Mouse (Mus musculus): ENCODE results near the gene Maml3.
A peak's percentile ranks its signal among the peaks of the same experiment; 100 is the strongest.

Gene Maml3

DNA sequence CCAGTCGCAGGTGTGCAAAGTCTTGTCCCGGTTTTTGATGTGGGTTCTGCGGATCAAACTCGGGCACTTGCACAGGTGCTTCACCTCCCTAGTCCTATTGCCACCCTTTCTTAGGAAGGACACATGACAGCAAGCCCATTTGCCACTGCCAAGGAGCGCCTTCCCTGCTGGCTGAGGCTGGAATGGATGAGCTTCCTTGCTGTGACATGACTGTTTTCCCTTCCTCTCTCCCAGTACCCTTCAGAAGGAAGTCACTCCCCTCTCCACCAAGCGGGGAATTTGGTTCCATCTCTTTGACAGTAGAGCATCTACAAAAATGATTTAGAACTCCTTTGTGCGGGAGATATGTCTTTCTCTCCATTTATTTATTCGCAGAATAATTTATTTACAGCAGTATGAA lies 155.2 kb downstream of the Maml3 start:
- DNase-seq = no peak

DNA sequence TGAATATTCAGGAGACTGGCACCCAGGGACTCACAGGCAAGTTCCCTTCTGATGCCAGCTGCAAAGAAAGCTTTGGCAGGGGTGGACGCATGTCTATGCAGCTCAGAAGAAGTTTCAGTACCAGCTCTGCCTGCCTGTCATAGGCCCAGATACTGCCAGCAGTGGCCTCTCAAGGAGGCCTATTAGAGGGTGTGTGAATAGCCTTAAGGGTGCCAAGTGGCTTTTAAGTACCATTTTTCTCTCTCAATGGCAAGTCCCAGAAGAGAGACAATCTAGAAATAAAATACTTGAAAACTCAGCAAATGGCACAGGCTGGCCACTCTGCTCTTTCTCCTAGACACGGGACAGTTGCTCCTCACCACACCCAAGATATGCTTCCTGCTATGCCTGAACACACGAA lies 157.7 kb downstream of the Maml3 start:
- DNase-seq = no peak

DNA sequence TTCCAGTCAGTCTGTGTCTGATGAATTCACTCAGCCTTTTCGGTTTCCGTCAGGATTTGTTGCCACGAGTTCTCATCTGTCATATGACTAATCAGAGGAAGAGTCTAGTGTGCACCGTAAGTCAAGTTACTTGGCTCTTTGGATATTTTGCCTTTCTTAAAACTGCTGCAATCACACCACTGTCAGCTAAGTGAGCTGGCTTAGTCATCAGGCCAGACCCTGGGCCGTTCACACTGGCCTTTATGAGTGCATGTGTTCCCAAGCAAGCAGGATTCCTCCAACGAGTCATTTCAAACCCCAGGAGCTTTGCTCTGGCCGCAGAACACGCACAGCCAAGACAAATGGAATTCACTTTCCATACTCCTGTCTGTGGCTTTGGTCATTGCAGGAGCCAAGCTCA lies 161.2 kb downstream of the Maml3 start:
- DNase-seq = no peak

DNA sequence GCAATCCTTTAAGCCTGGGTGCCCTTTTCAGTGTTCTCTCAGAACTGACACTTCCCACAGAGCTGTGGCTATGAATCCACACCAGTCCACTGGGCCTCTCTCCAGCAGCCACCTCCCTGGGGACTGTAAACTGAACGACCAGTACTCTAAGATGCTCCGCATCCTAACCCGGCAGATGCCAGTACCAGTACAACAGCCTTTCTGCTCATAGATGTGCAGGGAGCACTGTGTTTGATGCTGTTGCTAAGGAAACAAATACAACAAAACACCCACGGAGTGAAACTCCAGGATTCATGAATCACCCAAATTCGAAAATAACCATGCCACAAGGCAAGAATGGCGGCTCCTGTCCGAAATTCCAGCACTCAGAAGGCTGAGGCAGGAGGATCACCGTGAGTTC lies 163.1 kb downstream of the Maml3 start:
- no peak for DNase-seq

DNA sequence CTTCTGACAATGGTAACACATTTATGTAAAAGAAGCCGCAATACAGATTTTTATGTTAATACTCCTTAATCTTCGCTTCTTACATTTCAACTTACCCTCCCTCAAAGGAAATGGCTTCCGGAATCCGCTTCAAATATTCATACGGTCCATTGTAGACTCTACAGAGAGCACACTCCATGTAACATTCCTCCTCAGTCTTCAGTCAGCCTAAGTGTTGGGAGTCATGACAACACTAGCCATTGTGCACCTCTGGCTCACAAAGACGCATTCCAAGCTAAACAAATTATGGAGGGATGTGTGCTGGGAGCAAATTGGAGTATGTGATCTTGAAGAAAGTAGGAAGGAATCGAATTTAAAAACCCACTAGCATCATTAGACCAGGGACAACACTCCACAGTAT lies 165.0 kb downstream of the Maml3 start:
- DNase-seq = no peak

DNA sequence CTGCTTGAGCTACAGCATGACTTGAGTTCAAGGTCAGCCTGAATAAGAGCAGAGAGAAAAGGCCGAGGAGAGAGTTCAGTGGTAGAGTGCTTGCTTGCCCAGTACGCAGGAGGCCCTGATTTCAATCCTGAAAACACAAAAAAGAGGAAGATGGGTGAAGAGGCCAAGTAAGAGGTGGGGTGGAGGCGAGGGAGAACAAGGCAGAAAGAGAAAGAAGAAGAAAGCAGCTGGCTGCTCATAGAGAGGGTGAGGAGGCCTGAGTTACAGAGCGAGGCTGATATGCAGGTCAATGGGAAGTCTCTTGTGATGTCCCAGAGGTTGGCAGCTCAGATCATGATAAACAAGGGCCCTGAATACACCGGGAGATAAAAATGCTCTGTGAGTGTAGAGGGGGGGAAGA lies 165.8 kb downstream of the Maml3 start:
- DNase-seq = no peak

DNA sequence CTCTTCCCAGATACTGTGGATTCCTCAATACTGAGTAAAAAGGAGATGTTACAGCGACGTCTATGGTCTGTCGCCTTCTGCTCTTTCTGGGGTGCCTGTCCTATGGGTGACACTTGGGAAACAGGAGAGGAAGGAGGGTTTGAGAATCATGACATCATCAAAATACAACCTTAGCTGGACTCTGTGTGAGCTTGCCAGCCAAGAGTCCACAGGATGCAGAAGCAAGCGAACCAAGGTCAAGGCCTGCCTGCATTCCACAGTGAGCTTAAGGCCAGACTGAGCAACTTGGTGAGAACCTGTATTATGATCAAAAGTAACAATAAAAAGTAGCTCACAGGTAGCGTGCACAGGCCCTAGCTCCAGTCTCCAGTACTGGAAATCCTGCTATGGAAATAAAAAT lies 167.7 kb downstream of the Maml3 start:
- DNase-seq = no peak

DNA sequence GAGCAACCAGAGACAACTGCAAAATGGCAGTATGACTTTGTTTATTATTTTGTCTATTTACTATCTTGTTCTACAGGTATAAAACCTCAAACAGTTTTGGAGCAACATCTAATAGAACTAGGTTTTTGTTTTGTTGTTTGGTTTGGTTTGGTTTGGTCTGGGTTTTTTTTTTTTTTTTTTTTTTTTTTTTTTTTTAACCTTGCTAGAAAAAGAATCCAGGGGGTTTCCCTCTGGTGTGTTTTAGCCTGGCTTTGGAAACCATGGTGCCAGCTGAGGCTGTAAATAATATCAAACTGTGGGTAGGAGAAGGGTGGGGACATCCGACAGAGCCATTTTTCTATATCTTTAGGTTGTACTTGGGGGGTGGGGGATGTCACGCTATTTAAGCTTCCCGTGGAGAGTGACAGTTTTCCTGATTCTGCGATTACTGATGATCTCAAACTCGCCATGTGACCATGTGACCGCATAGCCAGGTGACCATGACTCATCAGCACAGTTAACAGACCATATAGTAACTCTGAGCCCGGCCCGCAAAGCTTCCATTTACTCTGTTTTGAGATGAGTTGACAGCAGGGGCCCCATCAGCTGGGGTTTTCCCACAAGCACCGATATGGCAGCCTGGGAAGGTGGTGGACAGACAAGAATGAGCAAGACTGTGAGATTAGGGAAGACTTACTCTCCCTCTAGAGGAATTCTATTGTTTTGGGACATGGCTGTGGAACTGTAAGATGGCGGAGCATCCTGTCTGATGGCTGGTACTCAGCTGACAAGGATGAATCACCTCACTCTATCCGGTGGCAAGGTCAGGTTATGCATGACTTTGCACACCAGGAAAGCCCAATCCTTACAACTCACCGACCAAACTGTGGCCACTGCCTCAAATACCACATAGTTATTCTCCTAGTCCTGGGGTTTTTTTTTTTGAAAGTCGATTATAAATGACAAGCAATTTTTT lies 170.1 kb downstream of the Maml3 start:
- no peak for DNase-seq

DNA sequence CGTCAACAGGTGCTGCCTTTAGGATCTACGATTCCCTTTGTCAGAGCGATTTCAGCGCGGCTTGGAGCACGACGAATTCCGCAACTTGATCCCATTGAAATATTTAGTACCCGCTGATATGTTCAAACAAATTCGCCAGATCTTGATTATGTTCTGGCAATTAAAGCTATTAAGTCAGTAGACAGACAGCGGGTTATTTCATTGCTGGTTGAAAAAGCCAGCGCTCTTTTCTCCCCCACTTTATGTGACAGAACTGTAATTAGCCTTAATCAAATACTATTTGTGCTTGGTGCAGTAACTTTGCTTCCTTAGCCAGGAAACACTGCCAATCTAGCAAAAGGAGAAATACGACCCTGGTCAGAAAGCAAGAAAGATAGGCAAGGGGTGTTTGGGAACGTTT lies 176.7 kb downstream of the Maml3 start:
- DNase-seq = no peak

DNA sequence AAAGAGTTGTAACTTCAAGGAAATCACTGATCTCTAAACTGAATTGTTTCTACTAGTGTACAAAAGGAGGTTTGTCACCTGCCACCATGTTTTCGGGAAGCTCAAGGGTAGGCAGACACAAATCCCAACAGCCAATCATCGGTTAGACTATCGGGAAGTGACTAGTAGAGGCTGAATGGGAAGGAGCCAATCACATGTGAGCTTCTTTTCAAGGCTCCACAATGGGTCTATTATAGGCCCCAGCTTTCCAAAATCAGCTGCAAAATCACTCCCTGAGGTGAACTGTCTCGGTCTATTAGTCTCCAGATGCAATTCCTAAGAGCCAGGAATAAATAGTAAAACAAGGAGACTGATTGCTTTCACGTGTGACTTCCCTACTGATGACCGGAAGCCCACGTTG lies 177.3 kb downstream of the Maml3 start:
- no peak for DNase-seq

DNA sequence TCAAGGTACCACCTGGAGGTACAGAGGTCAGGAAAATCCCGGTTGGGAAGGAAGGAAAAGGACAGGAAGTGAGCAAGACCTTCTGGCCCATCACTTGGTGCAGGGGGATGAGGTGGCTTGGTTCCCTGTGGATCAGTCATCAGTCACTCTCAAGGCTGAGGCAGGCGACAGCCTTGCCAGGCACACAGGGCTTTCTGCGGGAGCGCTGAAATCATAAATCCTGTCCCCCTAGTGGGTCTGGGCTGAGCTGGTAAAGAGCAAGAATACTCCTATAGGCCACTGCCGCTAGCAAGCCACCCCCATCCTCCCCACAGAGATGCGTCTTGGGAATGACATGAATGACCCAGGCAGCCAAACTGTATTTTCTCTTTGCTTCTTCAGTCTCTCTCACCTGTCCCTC lies 177.8 kb downstream of the Maml3 start:
- DNase-seq = no peak

DNA sequence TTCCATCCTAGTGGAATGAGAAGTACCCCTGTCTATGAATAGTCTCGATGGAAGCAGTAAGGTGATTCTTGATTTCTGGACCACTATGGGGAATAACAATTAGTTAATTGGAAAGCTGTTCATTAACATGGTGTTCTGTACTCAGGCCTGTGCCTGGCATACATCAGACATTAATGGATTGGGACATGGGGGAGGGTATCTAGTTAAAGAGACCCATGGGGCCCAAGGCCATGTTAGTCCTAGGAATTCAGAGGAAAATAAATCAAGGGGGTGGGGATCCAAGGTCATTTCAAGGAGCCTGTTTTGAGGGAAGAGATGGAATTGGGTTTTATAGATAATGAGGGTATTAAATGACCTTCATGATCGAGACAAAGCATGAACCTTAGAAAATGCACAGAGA lies 179.1 kb downstream of the Maml3 start:
- DNase-seq = no peak

DNA sequence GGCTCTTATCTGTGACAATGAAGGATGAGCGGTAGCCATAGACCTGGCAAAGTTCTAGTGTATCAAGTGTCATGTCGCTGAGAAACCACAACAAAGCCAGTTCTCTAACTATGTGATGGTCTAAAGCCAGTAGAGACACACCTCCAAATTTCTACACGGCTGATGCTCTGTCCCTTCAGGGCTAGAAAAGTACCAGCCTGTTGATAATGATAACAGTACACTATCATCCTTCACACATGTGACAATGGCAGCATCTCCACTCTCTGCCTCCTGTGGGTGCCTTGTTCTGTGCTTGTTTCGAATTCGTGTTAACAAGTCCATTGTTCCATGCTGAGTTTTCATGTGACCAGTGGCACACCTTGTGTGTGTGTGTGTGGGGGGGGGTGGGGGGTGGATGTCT lies 180.2 kb downstream of the Maml3 start:
- DNase-seq = no peak

DNA sequence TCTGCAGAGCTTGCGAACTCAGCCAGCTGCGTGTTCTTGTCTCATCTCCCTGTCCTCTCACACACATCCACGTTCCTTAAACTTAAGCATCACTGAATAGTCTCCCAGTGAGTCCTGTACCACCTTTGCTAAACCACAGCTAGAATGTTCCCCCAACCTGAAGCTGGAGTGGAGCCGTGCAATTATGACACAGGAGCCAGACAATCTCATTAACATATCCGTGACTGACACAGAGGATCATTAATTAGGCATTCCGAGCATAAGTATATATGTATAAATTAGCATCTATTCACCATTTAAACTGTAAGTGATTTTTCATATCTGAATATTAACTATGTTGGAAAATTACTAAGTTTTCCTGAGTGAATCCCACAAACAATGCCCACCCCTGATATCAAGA lies 181.1 kb downstream of the Maml3 start:
- DNase-seq = no peak

DNA sequence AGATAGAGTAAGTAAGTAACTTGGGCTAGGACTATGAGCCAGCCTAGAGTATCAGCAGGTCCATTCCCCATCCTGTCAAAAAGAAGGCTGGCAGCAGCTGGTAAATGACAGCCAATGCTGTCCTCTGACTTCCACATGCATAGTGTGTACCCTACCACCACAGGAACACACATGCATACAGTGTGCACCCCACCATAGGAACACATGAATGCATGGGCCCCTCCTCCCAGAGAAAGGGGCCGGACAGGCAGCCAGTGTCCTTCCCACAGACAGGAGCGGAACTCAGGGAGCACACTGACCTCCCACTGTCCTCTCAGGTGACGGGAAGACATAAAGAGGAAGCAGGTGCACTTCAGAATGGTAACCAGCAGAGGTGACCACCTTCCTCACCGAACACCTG lies 188.0 kb downstream of the Maml3 start:
- DNase-seq = no peak

DNA sequence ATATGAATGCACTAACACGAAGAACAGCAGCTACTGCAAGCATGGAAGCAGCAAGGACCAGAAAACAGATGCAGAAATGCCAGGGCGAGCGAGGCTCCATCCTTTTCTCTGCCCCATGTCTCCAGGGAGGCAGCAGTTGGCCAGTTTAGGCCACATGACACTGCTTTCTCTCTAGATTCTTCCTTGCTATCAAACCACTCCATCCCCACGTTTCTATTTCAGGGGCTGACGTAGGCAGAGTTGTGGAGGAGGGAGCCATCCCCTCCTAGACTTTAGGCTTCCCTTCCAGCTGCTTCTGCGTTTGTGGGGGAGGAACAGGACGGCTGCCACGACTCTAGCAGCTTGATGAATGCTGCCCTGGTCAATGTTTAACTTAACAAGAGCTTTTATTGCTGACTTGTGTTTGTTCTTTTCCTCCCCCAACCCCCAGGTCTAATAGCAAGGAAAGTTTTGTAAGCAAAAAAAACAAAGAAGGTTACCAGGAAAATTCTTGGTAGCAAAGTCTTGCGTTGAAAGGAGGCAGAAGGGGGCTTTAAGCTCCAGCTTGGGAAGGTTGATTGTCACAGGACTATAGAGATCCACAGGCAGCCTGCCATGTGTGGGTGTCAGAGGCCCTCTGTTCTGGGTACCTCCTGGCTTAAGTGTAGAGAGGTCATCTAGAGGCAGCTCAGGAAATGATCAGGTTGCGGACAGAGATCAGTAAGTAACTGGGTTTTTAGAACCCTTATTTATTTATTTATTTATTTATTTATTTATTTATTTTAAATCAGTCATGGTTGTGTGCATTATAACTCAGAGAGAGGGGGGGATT lies 188.6 kb downstream of the Maml3 start:
- DNase-seq = no peak

DNA sequence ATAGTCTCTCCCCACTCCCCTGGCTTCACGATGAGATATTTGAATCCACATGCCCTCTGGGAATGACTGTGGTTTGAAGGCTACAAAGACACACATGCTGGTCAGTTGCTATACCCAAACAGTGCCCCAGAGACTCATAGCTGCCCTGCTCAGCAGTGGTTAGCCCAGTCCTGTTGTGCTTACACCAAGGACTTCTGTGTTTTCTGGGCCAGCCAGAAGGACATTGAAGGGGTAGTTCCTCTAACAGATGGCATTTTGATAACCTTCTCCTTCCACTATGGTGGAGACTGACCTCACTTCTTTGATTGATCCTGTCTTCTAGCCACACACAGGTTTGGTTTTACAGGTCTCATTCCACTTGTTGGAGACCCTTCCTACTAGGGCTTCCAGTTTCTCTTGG lies 189.5 kb downstream of the Maml3 start:
- DNase-seq = no peak

DNA sequence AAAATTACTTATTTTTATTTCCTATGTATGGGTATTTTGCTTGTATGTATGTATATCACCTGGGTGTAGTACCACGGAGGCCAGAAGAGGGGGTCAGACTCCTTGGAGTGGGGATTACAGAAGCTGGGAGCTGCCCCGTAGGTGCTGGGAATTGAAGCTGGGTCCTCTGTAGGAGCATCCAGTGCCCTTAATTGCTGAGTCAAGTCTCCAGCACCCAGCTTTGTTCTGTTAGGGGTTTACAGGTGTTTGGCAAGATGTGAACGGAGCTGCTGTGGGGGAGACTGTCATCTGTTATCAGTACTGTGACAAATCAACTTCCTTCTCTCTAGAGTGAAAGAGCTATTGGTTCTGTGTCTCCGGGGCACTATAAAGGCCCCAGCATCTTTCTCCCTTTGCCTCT lies 190.0 kb downstream of the Maml3 start:
- no peak for DNase-seq

DNA sequence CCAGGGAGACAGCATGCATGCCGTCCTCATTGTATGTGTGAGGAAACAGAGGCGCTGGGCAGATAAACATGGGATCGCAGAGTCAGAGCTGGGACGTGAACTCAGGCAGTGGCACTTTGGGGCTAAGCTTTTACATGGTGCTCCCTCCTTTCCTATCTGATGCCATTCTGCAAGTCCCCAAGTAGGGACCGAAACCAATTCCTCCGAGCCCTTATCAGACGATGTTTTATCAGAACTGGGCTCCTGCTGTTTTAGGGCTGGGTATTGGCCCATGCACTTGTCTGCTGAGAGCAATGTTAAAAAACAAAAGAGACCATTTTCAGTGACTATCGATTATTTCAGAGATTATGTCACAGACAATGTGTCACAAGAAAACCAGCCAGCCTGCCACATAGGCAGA lies 191.4 kb downstream of the Maml3 start:
- DNase-seq = no peak

DNA sequence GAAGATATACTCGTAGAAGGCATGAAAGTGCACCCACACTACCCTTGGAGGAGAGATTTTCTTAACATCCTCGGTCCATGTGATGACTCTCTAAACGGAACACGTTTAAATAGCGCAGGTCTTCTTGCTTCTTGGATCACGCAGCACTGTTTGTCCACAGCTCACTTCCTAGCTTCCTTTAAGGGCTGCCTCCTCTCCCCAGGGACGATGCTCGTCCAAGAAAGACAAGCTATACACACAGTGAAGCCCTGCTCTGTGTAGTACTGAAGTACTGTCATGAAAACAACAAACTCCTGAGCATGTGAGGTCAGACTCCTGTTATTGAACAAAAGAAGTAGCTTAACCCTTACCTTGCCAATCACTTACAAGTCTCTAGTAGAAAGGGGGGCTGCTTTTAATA lies 192.7 kb downstream of the Maml3 start:
- no peak for DNase-seq

DNA sequence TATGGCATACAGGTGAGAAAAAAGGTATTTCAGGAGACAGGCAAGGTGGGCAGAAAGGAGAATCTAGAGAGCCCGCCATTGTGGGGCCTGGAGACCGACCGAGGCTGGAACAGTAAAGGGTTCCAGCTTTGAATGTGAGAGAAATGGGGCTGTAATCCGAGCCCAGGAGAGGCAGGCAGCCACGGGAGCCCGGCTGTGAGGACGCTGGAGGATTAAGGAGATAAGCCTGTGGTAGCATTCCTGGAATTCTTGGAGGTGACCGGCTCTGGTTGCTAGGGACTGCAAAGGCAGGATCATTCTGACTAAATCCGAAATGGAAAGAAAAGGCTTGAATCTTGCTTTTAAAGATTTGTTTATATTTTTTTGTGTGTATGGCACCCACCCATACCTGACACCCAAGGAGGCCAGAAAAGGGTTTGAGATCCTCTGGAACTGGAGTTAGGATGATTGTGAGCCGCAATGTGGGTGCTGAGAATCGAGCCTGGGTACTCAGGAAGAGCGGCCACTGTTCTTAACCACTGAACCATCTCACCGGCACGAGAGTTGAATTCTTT lies 196.4 kb downstream of the Maml3 start:
- DNase-seq = peak; percentile 49

DNA sequence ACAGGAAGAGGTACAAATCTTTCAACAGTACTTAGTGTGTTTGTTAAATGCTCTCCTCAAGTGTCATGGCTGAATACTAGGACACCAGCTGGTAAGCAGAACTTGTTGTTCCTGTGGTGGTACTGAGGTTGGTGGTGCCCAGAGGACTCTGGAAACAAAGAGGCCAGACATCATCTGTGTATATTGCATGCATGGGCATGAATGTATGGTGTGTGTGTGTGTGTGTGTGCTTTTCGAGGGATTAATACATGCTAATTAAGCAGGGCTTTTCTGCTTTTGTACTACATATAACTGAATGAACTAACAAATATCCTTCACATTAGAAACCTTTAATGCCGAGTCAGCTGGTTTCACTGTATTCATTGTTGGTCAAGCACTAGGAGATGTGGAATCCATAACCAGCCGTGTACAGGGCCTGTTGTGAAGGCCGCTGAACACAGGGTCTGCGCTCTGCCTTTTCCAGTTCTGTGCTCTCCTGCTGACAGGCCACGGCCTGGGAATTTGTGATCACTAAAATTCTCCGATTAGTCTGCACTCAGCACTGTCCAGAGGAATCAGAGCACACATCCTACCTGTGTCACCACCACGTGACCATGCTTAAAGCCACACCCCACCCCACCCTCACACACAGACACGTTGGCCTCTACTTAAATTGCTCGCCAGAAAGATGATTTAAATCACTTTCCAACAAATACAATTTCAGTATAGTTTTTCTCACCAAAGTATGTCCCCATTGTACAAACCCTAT lies 197.6 kb downstream of the Maml3 start:
- DNase-seq = no peak

DNA sequence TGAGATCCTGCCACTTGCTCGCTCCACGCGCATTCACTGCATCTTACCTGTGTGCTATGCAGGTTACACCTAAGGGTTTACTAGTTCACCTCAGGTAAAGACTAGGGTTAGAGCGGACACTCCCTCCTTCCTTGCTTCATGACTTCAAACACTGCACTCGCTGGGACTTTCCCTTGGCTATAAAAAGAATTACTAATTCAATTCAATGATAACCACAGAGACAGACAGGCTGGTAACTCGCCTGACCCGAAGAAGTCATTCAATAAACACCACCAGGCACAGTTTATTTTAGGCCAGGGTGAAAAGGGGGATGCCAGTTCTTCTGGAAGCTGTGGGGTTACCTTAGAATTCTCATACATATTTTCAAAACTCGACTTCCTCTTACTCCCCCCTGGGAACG lies 199.0 kb downstream of the Maml3 start:
- no peak for DNase-seq

Measured in retina, postnatal 1 day (tissue).